Mouse (Mus musculus) testis, adult 2 months (tissue): ENCODE results near the gene Dnah11. TPM values are rescaled to one million over a fixed set of nuclear protein-coding genes. Genes with fewer than 3 reads are reported as not detected.

Source experiments
- H3K27ac ChIP-seq: fragments of 200-500 bp; 2 replicates; pipeline ENCODE4 v1.5.1; 2012; ENCODE audit warnings: low read depth, low read length; ENCODE audit not compliant: control insufficient read depth, insufficient read depth
- H3K27me3 ChIP-seq: fragments of 200-500 bp; 2 replicates; pipeline ENCODE4 v1.6.1; 2012; ENCODE audit warnings: mild to moderate bottlenecking, low read length, moderate library complexity; ENCODE audit not compliant: control insufficient read depth, insufficient read depth
- H3K36me3 ChIP-seq: fragments of 200-500 bp; 2 replicates; pipeline ENCODE4 v1.6.1; 2012; ENCODE audit warnings: mild to moderate bottlenecking, low read length; ENCODE audit not compliant: control insufficient read depth, insufficient read depth
- H3K4me1 ChIP-seq: fragments of 200-500 bp; 2 replicates; pipeline ENCODE4 v1.6.1; 2012; ENCODE audit warnings: low read length; ENCODE audit not compliant: control insufficient read depth, insufficient read depth
- H3K4me3 ChIP-seq: fragments of 200-500 bp; 2 replicates; pipeline ENCODE4 v1.5.1; 2012; ENCODE audit warnings: low read depth, mild to moderate bottlenecking, low read length, moderate library complexity, mixed read lengths; ENCODE audit not compliant: control insufficient read depth
- CTCF ChIP-seq: fragments of 200-500 bp; IDR thresholded peaks from 2 replicates; pipeline ENCODE4 v1.5.1; 2012; ENCODE audit warnings: low read depth, mild to moderate bottlenecking, inconsistent platforms, low read length, moderate library complexity; ENCODE audit not compliant: control insufficient read depth, insufficient read depth, insufficient replicate concordance
- POLR2A ChIP-seq: fragments of 200-500 bp; IDR thresholded peaks from 2 replicates; pipeline ENCODE4 v1.6.1; 2012; ENCODE audit warnings: low read depth, mild to moderate bottlenecking, inconsistent platforms, low read length, moderate library complexity; ENCODE audit not compliant: control insufficient read depth
- polyA plus RNA-seq: library from polyadenylated mRNA; depleted of rRNA; stranded (reverse); fragments of >200 nt; gene quantifications from 2 replicates; pipeline ENCODE4 v1.2.3, GENCODE M21; 2012

Dnah11 gene
- polyA plus RNA-seq, 1 experiment: 0.22 TPM

DNA sequence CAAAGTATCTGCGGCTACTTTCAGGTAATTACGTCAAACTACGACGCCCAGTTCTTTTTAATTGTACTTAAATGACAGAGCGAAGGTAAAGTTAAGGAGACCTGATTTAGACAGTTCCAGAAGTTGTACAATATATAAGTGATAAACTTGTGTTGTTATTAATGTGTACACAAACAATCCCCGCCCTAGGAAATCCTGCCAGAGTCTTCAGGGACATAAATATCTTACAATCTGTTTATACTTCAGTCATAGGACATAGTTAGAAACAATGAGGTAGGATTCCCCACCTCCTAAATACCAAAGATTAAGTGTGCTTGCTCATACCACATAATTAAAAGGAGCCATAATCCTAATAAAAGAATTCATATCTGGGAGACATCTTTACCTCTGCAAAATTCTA is 136.5 kb downstream of the Dnah11 start:
- Histone ChIP-seq H3K36me3 (no peaks in the 10 kb centered on the region), H3K4me3 (no peak overlapping the region), H3K27ac (no peak overlapping the region), H3K27me3 (no peaks in the 10 kb centered on the region), H3K4me1 (no peaks in the 10 kb centered on the region)
- TF ChIP-seq CTCF (no peak), POLR2A (no peak)

DNA sequence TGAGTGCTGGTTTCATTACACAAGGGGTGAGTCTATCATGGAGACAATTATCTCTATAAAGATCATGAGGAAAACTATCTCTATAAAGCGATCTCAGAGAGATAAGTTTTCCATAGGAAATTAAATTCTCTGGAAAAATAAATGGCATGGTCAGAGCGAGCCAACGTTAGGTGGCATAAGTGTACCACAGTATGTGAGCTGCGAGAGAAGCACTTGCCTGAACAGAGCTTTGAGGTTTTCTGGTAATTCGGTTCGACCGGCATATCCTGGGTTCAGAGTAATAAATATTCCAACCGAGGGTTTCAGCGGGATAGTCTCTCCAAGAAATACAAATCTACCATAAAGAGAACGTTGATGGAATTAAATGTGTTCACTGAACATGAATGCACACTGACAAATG is 142.0 kb downstream of the Dnah11 start:
- Histone ChIP-seq H3K4me1 (no peaks in the 10 kb centered on the region), H3K27ac (no peak overlapping the region), H3K4me3 (no peak overlapping the region), H3K36me3 (no peaks in the 10 kb centered on the region), H3K27me3 (no peaks in the 10 kb centered on the region)
- TF ChIP-seq CTCF (no peak), POLR2A (no peak)

- Histone ChIP-seq H3K4me1 (no peaks in the 10 kb centered on the region), H3K4me3 (no peak overlapping the region), H3K36me3 (no peaks in the 10 kb centered on the region), H3K27me3 (no peaks in the 10 kb centered on the region), H3K27ac (no peak overlapping the region)
- TF ChIP-seq POLR2A (no peak), CTCF (no peak)
Observed at GRCm38 (mm10) chr12:118045381-118045780, 153.5 kb downstream of the Dnah11 start.

GRCm38 (mm10) chr12:118043130-118043647 is 155.7 kb downstream of the Dnah11 start:
- Histone ChIP-seq H3K27me3 (no peaks in the 10 kb centered on the region), H3K4me1 (no peaks in the 10 kb centered on the region), H3K36me3 (no peaks in the 10 kb centered on the region), H3K4me3 (no peak overlapping the region), H3K27ac (no peak overlapping the region)
- no peak for TF ChIP-seq POLR2A
- TF ChIP-seq CTCF: no peak

- Histone ChIP-seq H3K4me3 (no peak overlapping the region), H3K27me3 (no peaks in the 10 kb centered on the region), H3K27ac (no peak overlapping the region), H3K36me3 (no peaks in the 10 kb centered on the region), H3K4me1 (no peaks in the 10 kb centered on the region)
- TF ChIP-seq CTCF (no peak), POLR2A (no peak)
Observed at GRCm38 (mm10) chr12:118042196-118042595, 156.6 kb downstream of the Dnah11 start.

- Histone ChIP-seq H3K36me3 (no peaks in the 10 kb centered on the region), H3K27ac (no peak overlapping the region), H3K27me3 (no peaks in the 10 kb centered on the region), H3K4me1 (no peaks in the 10 kb centered on the region), H3K4me3 (no peak overlapping the region)
- TF ChIP-seq CTCF (no peak), POLR2A (no peak)
Observed at GRCm38 (mm10) chr12:118034990-118035389, 163.9 kb downstream of the Dnah11 start.

- TF ChIP-seq POLR2A (no peak), CTCF (no peak)
- no peaks in the 10 kb centered on the region for H3K27me3 ChIP-seq
- H3K36me3 ChIP-seq: no peaks in the 10 kb centered on the region
- no peaks in the 10 kb centered on the region for H3K4me1 ChIP-seq
- H3K4me3 ChIP-seq: no peak overlapping the region
- no peak overlapping the region for H3K27ac ChIP-seq
Observed at GRCm38 (mm10) chr12:118025771-118026170, 173.1 kb downstream of the Dnah11 start.

- H3K27ac ChIP-seq: no peak overlapping the region
- no peak for TF ChIP-seq POLR2A
- TF ChIP-seq CTCF: no peak
- no peak overlapping the region for H3K4me3 ChIP-seq
- H3K36me3 ChIP-seq: no peaks in the 10 kb centered on the region
- H3K4me1 ChIP-seq: no peaks in the 10 kb centered on the region
- H3K27me3 ChIP-seq: no peaks in the 10 kb centered on the region
Observed at GRCm38 (mm10) chr12:118018936-118019335, 179.9 kb downstream of the Dnah11 start.
